Mouse (Mus musculus): Measurements from ENCODE around the gene Epb41l1.

GRCm38 (mm10) chr2:156476748-156477151 is 56.0 kb downstream of the Epb41l1 start:
- no peak for TF ChIP-seq CTCF (IDR thresholded peaks at IDR 0.05; ENCODE audit: low read depth)
- no peak for TF ChIP-seq EP300 (IDR thresholded peaks at IDR 0.05; ENCODE audit: low read depth)

All from liver, postnatal 0 days (tissue).